Mouse (Mus musculus): ENCODE measurements around the gene Cib4. TPM values are rescaled to one million over a fixed set of nuclear protein-coding genes. Genes with fewer than 3 reads are reported as not detected.
A peak's percentile ranks its signal among the peaks of the same experiment; 100 is the strongest.

The Cib4 gene
- polyA plus RNA-seq, 1 experiment from 2014 or later, result not detected

- Histone ChIP-seq H3K4me3 (no peak overlapping the region), H3K36me3 (replicated peaks) (no peaks in the 10 kb centered on the region), H3K27ac (no peak overlapping the region), H3K9me3 (no peaks in the 10 kb centered on the region), H3K4me2 (no peak overlapping the region), H3K4me1 (no peaks in the 10 kb centered on the region), H3K9ac (no peak overlapping the region), H3K27me3 (replicated peaks) (no peaks in the 10 kb centered on the region)
- no peak for ATAC-seq (replicated peaks)
- WGBS, result 84% methylated on average over 7 of the region's 7 CpGs
Observed at GRCm38 (mm10) chr5:30494606-30495005, 51.0 kb downstream of the Cib4 start.

GRCm38 (mm10) chr5:30493723-30494122 lies 51.9 kb downstream of the Cib4 start:
- no peak overlapping the region for H3K4me2 ChIP-seq
- no peak for ATAC-seq (replicated peaks)

GRCm38 (mm10) chr5:30490845-30491244 lies 54.8 kb downstream of the Cib4 start:
- Histone ChIP-seq H3K9me3 (no peaks in the 10 kb centered on the region), H3K4me1 (no peaks in the 10 kb centered on the region), H3K36me3 (replicated peaks) (no peaks in the 10 kb centered on the region)

More at GRCm38 (mm10) chr5:30493723-30494122, 51.9 kb downstream of the Cib4 start:
- no peaks in the 10 kb centered on the region for H3K9me3 ChIP-seq
- no peak overlapping the region for H3K9ac ChIP-seq
- H3K27me3 ChIP-seq (replicated peaks), result no peaks in the 10 kb centered on the region
- no peaks in the 10 kb centered on the region for H3K4me1 ChIP-seq
- H3K27ac ChIP-seq, result no peak overlapping the region
- no peaks in the 10 kb centered on the region for H3K36me3 ChIP-seq (replicated peaks)
- 74% methylated on average over 7 of the region's 7 CpGs for WGBS
- no peak overlapping the region for H3K4me3 ChIP-seq

GRCm38 (mm10) chr5:30490215-30490614 lies 55.4 kb downstream of the Cib4 start:
- Histone ChIP-seq H3K27me3 (replicated peaks) (no peaks in the 10 kb centered on the region), H3K4me3 (no peak overlapping the region), H3K27ac (no peak overlapping the region), H3K4me2 (no peak overlapping the region), H3K4me1 (no peaks in the 10 kb centered on the region), H3K9ac (no peak overlapping the region), H3K9me3 (no peaks in the 10 kb centered on the region), H3K36me3 (replicated peaks) (no peaks in the 10 kb centered on the region)
- ATAC-seq (replicated peaks), result no peak

More at GRCm38 (mm10) chr5:30490845-30491244, 54.8 kb downstream of the Cib4 start:
- H3K27me3 ChIP-seq (replicated peaks), result no peaks in the 10 kb centered on the region
- WGBS, result 78% methylated on average over 5 of the region's 5 CpGs
- H3K27ac ChIP-seq, result no peak overlapping the region
- no peak for ATAC-seq (replicated peaks)
- H3K4me2 ChIP-seq, result no peak overlapping the region
- no peak overlapping the region for H3K9ac ChIP-seq
- no peak overlapping the region for H3K4me3 ChIP-seq

GRCm38 (mm10) chr5:30485136-30485535 lies 60.5 kb downstream of the Cib4 start:
- Histone ChIP-seq H3K4me2 (no peak overlapping the region), H3K4me3 (no peak overlapping the region), H3K9me3 (no peaks in the 10 kb centered on the region), H3K4me1 (no peaks in the 10 kb centered on the region), H3K9ac (no peak overlapping the region), H3K36me3 (replicated peaks) (no peaks in the 10 kb centered on the region), H3K27me3 (replicated peaks) (no peaks in the 10 kb centered on the region), H3K27ac (no peak overlapping the region)
- 81% methylated on average over 6 of the region's 6 CpGs for WGBS
- ATAC-seq (replicated peaks), result no peak

GRCm38 (mm10) chr5:30484591-30484990 lies 61.0 kb downstream of the Cib4 start:
- no peaks in the 10 kb centered on the region for H3K27me3 ChIP-seq (replicated peaks)
- no peak for ATAC-seq (replicated peaks)
- H3K27ac ChIP-seq, result no peak overlapping the region
- H3K36me3 ChIP-seq (replicated peaks), result no peaks in the 10 kb centered on the region
- H3K4me2 ChIP-seq, result no peak overlapping the region
- H3K4me3 ChIP-seq, result no peak overlapping the region
- no peak overlapping the region for H3K9ac ChIP-seq
- no peaks in the 10 kb centered on the region for H3K9me3 ChIP-seq
- H3K4me1 ChIP-seq, result no peaks in the 10 kb centered on the region
- 84% methylated on average over 5 of the region's 5 CpGs for WGBS

GRCm38 (mm10) chr5:30483533-30483932 lies 62.1 kb downstream of the Cib4 start:
- no peak overlapping the region for H3K27ac ChIP-seq
- no peak overlapping the region for H3K9ac ChIP-seq
- H3K4me1 ChIP-seq, result no peaks in the 10 kb centered on the region
- H3K36me3 ChIP-seq (replicated peaks), result no peaks in the 10 kb centered on the region
- WGBS, result 79% methylated on average over 8 of the region's 8 CpGs
- no peak overlapping the region for H3K4me2 ChIP-seq
- ATAC-seq (replicated peaks), result no peak
- H3K27me3 ChIP-seq (replicated peaks), result no peaks in the 10 kb centered on the region
- H3K4me3 ChIP-seq, result no peak overlapping the region
- no peaks in the 10 kb centered on the region for H3K9me3 ChIP-seq

- 14% methylated on average over 5 of the region's 5 CpGs for WGBS
- ATAC-seq (replicated peaks), result 0 out of 2 replicates have a peak, but pooled peaks have one; percentile 30
- H3K4me3 ChIP-seq, result no peak overlapping the region
- H3K9ac ChIP-seq, result no peak overlapping the region
- no peaks in the 10 kb centered on the region for H3K4me1 ChIP-seq
- no peaks in the 10 kb centered on the region for H3K9me3 ChIP-seq
- H3K27ac ChIP-seq, result no peak overlapping the region
- H3K4me2 ChIP-seq, result no peak overlapping the region
- no peaks in the 10 kb centered on the region for H3K36me3 ChIP-seq (replicated peaks)
- no peaks in the 10 kb centered on the region for H3K27me3 ChIP-seq (replicated peaks)
Observed at GRCm38 (mm10) chr5:30482319-30482718, 63.3 kb downstream of the Cib4 start.

- Histone ChIP-seq H3K9me3 (no peaks in the 10 kb centered on the region), H3K4me3 (no peak overlapping the region), H3K4me2 (no peak overlapping the region), H3K9ac (no peak overlapping the region), H3K27ac (no peak overlapping the region), H3K36me3 (replicated peaks) (no peaks in the 10 kb centered on the region), H3K27me3 (replicated peaks) (no peaks in the 10 kb centered on the region), H3K4me1 (no peaks in the 10 kb centered on the region)
- 40% methylated on average over 10 of the region's 10 CpGs for WGBS
- ATAC-seq (replicated peaks), result no peak
Observed at GRCm38 (mm10) chr5:30476534-30476933, 69.1 kb downstream of the Cib4 start.

- ATAC-seq (replicated peaks), result no peak
- Histone ChIP-seq H3K9me3 (no peaks in the 10 kb centered on the region), H3K36me3 (replicated peaks) (no peaks in the 10 kb centered on the region), H3K4me2 (no peak overlapping the region), H3K27me3 (replicated peaks) (0 out of 2 replicates have a peak, but pooled peaks cover 1% of the 10 kb centered on the region), H3K4me3 (no peak overlapping the region), H3K9ac (no peak overlapping the region), H3K27ac (no peak overlapping the region), H3K4me1 (0 out of 2 replicates have a peak, but pooled peaks cover 3% of the 10 kb centered on the region)
- WGBS, result 74% methylated on average over 5 of the region's 5 CpGs
Observed at GRCm38 (mm10) chr5:30472148-30472547, 73.5 kb downstream of the Cib4 start.

- ATAC-seq (replicated peaks), result no peak
- no peak overlapping the region for H3K9ac ChIP-seq
- no peaks in the 10 kb centered on the region for H3K9me3 ChIP-seq
- no peaks in the 10 kb centered on the region for H3K36me3 ChIP-seq (replicated peaks)
- 63% methylated on average over 6 of the region's 6 CpGs for WGBS
- no peak overlapping the region for H3K27ac ChIP-seq
- H3K4me3 ChIP-seq, result no peak overlapping the region
- peaks cover 15% of the 10 kb centered on the region for H3K4me1 ChIP-seq
- 0 out of 2 replicates have a peak, but pooled peaks cover 5% of the 10 kb centered on the region for H3K27me3 ChIP-seq (replicated peaks)
- no peak overlapping the region for H3K4me2 ChIP-seq
Observed at GRCm38 (mm10) chr5:30470454-30470853, 75.2 kb downstream of the Cib4 start.

- Histone ChIP-seq H3K27me3 (replicated peaks) (peaks cover 10% of the 10 kb centered on the region; the same call in 1 of the 2 replicates), H3K9me3 (no peaks in the 10 kb centered on the region), H3K4me3 (peak overlapping the region; percentile 32), H3K9ac (0 out of 2 replicates have a peak overlapping the region, but pooled peaks have one; percentile 12), H3K36me3 (replicated peaks) (no peaks in the 10 kb centered on the region), H3K27ac (no peak overlapping the region), H3K4me2 (peak overlapping the region; percentile 59), H3K4me1 (peaks cover 26% of the 10 kb centered on the region)
- 32% methylated on average over 9 of the region's 9 CpGs for WGBS
- no peak for ATAC-seq (replicated peaks)
Observed at GRCm38 (mm10) chr5:30466315-30466714, 79.3 kb downstream of the Cib4 start.

- WGBS, result 12% methylated on average over 21 of the region's 21 CpGs
- Histone ChIP-seq H3K27me3 (replicated peaks) (peaks cover 10% of the 10 kb centered on the region; the same call in 1 of the 2 replicates), H3K4me1 (peaks cover 28% of the 10 kb centered on the region), H3K9me3 (no peaks in the 10 kb centered on the region), H3K27ac (no peak within 1 kb of the TSS), H3K4me3 (peak within 1 kb of the TSS; percentile 32), H3K36me3 (replicated peaks) (no peaks in the 10 kb centered on the region), H3K4me2 (peak within 1 kb of the TSS; percentile 59), H3K9ac (0 out of 2 replicates have a peak within 1 kb of the TSS, but pooled peaks have one; percentile 12)
- ATAC-seq (replicated peaks), result no peak
Observed at GRCm38 (mm10) chr5:30465861-30466260, 79.8 kb downstream of the Cib4 start, which contains the start of gene 1700001C02Rik. TSS of gene 1700001C02Rik (plus strand) at chr5:30466047.
